Mouse (Mus musculus): Measurements from ENCODE around the gene Itgb3. TPM values are rescaled to one million over a fixed set of nuclear protein-coding genes. Genes with fewer than 3 reads are reported as not detected.

Itgb3 gene
- polyA plus RNA-seq, 1 experiment from 2014 or later: 3.1 TPM

- Histone ChIP-seq H3K4me2 (no peak overlapping the region), H3K9me3 (no peaks in the 10 kb centered on the region), H3K4me3 (no peak overlapping the region), H3K27me3 (no peaks in the 10 kb centered on the region), H3K27ac (replicated peaks) (no peak overlapping the region), H3K9ac (no peak overlapping the region), H3K36me3 (no peaks in the 10 kb centered on the region), H3K4me1 (replicated peaks) (no peaks in the 10 kb centered on the region)
- no peak for ATAC-seq (ENCODE audit: low read depth)
- WGBS: 93% methylated on average over 11 of the region's 11 CpGs
Measured at GRCm38 (mm10) chr11:104674768-104675167, 67.0 kb downstream of the Itgb3 start.

GRCm38 (mm10) chr11:104685548-104685947 lies 77.7 kb downstream of the Itgb3 start, which contains the start of gene Gm11639:
TSS of gene Gm11639 (plus strand) at chr11:104685707.
- no peaks in the 10 kb centered on the region for H3K27me3 ChIP-seq
- H3K4me3 ChIP-seq: 0 out of 2 replicates have a peak within 1 kb of the TSS, but pooled peaks have one; percentile 10
- no peak within 1 kb of the TSS for H3K9ac ChIP-seq
- no peak within 1 kb of the TSS for H3K27ac ChIP-seq (replicated peaks)
- peak within 1 kb of the TSS; percentile 29 for H3K4me2 ChIP-seq
- no peaks in the 10 kb centered on the region for H3K9me3 ChIP-seq
- H3K4me1 ChIP-seq (replicated peaks): no peaks in the 10 kb centered on the region
- H3K36me3 ChIP-seq: no peaks in the 10 kb centered on the region
- 28% methylated on average over 23 of the region's 23 CpGs for WGBS
- ATAC-seq (ENCODE audit: low read depth): no peak

- Histone ChIP-seq H3K4me2 (no peak overlapping the region), H3K27me3 (no peaks in the 10 kb centered on the region), H3K36me3 (no peaks in the 10 kb centered on the region), H3K4me3 (no peak overlapping the region), H3K4me1 (replicated peaks) (no peaks in the 10 kb centered on the region), H3K9me3 (no peaks in the 10 kb centered on the region), H3K27ac (replicated peaks) (no peak overlapping the region), H3K9ac (no peak overlapping the region)
- 89% methylated on average over 6 of the region's 6 CpGs for WGBS
- no peak for ATAC-seq (ENCODE audit: low read depth)
Measured at GRCm38 (mm10) chr11:104693235-104693634, 85.4 kb downstream of the Itgb3 start.

GRCm38 (mm10) chr11:104704097-104704496 lies 96.3 kb downstream of the Itgb3 start:
- Histone ChIP-seq H3K4me2 (peak overlapping the region; percentile 36), H3K4me3 (no peak overlapping the region), H3K9ac (0 out of 2 replicates have a peak overlapping the region, but pooled peaks have one; percentile 22), H3K36me3 (no peaks in the 10 kb centered on the region), H3K27me3 (no peaks in the 10 kb centered on the region), H3K4me1 (replicated peaks) (peaks cover 8% of the 10 kb centered on the region; the same call in 1 of the 2 replicates), H3K27ac (replicated peaks) (peak overlapping the region; percentile 28), H3K9me3 (no peaks in the 10 kb centered on the region)
- no peak for ATAC-seq (ENCODE audit: low read depth)
- WGBS: 38% methylated on average over 15 of the region's 15 CpGs

- Histone ChIP-seq H3K27me3 (no peaks in the 10 kb centered on the region), H3K4me1 (replicated peaks) (peaks cover 8% of the 10 kb centered on the region; the same call in 1 of the 2 replicates), H3K4me2 (no peak overlapping the region), H3K4me3 (no peak overlapping the region), H3K36me3 (no peaks in the 10 kb centered on the region), H3K9ac (no peak overlapping the region), H3K27ac (replicated peaks) (no peak overlapping the region), H3K9me3 (no peaks in the 10 kb centered on the region)
- 71% methylated on average over 2 of the region's 2 CpGs for WGBS
- no peak for ATAC-seq (ENCODE audit: low read depth)
Measured at GRCm38 (mm10) chr11:104707084-104707483, 99.3 kb downstream of the Itgb3 start.

Other genes with a start within 250 kb of the Itgb3 start
- gene Kansl1, start 139.1 kb upstream of the Itgb3 start, polyA plus RNA-seq (2015; fragmentation: Nextera tagmentation; extraction: Ambion mirVana): 28.9 and 30.9 TPM in 2 replicates
- gene Cdc27, start 57.4 kb upstream of the Itgb3 start, polyA plus RNA-seq (2015; fragmentation: Nextera tagmentation; extraction: Ambion mirVana): 40.6 and 47.2 TPM in 2 replicates
- 8.5 and 20.8 TPM in 2 replicates for gene Myl4, start 57.3 kb upstream of the Itgb3 start, polyA plus RNA-seq (2015; fragmentation: Nextera tagmentation; extraction: Ambion mirVana)
- gene Gm11639, start 77.7 kb downstream of the Itgb3 start, polyA plus RNA-seq (2015; fragmentation: Nextera tagmentation; extraction: Ambion mirVana): 0.03 TPM in 1 of 2 replicates, not detected in the other